Mouse (Mus musculus) megakaryocyte, embryonic 14.5 days (primary cell): ENCODE measurements around the gene Dek.

Experiments
- FLI1 ChIP-seq: IDR thresholded peaks from 2 replicates; pipeline ENCODE4 v1.6.1; 2012; ENCODE audit warnings: low read length, inconsistent platforms, mixed read lengths
- GATA1 ChIP-seq: IDR thresholded peaks from 3 replicates; pipeline ENCODE4 v1.6.1; 2012; ENCODE audit warnings: mixed read lengths, low read length, inconsistent platforms, borderline replicate concordance

- no peak for TF ChIP-seq FLI1
- no peak for TF ChIP-seq GATA1
Observed at GRCm38 (mm10) chr13:47112056-47112455, 6.1 kb upstream of the Dek start.
